Mouse (Mus musculus) lung, postnatal 0 days (tissue): Measurements from ENCODE around the gene Ogt.

Experiments
- CTCF ChIP-seq: IDR thresholded peaks from 2 replicates; pipeline ENCODE4 v1.5.1; 2016; ENCODE audit warnings: antibody characterized with exemption, mild to moderate bottlenecking
- EP300 ChIP-seq: IDR thresholded peaks from 2 replicates; pipeline ENCODE4 v1.6.1; 2016; ENCODE audit warnings: antibody characterized with exemption, mild to moderate bottlenecking, control low read depth

DNA sequence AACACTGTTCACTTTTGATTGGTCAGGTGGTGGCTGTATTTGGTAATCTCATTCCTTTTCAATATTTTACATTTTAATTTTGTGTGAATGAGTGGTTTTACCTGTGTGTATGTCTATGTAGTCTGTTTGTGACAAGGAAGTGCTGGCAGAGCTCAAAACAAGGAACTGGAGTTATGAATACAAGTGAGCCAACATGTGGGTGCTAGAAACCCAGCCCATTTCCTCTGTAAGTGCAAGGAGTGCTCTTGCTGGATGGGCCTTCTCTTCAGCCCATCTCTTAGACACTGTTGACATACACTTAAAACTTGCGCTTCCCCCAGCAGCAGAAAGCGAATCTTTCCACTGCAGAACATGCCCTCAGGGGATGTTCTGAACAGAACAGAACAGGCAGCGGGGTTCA, 23.7 kb upstream of the Ogt start:
- TF ChIP-seq EP300 (no peak), CTCF (no peak)
